Mouse (Mus musculus): ENCODE measurements around the gene Phactr2.
A peak's percentile ranks its signal among the peaks of the same experiment; 100 is the strongest.

The Phactr2 gene

DNA sequence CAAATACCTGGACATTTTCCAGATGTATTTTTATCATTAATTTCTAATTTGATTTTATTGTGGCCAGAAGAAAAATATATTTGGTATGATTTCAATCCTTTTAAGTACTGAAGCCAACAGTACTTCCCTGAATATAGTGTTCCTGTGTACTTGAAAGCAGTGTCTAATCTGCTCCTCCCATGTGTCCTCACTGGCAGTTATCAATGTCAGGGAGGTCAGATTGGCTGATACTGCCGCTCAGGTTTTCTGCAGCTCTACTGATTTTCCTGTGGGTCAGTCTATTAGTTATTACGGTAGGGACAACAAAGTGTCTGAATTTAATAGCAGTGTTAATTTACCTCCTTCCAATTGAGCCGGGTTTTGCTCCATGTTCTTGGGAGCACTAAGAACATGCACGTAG, 312.2 kb downstream of the Phactr2 start:
- no peak for DNase-seq (ENCODE audit: low spot score in 2 of 2)

GRCm38 (mm10) chr10:13160913-13161312, 313.3 kb downstream of the Phactr2 start:
- DNase-seq (ENCODE audit: low spot score in 2 of 2): peak in 1 of 2 experiments; percentile 6

Data from frontal cortex, postnatal 36 days (tissue).